In genomic region chr2:173702096-173702866, GRCm38 (mm10) we compare ENCODE assay signal across 10 mouse cellular contexts. TPM values are rescaled to one million over a fixed set of nuclear protein-coding genes. Genes with fewer than 3 reads are reported as not detected.
DNase-seq lines count a peak whose midpoint lies in the region; ATAC-seq lines count a peak whose summit lies in the region.
"Had no signal": no experiment of that assay in that cellular context is flagged by ENCODE, and none has a peak within 500 bp of the region (broad histone marks: within the 10 kb centered on the region; RNA-seq: fewer than 3 reads in every experiment).

No protein-coding gene starts in this region.

- peak overlapping the region; percentile 23; the same call in 1 of the 2 replicates for H3K9ac ChIP-seq in hindbrain, embryonic 12.5 days
- H3K9ac ChIP-seq in hindbrain, embryonic 11.5 days (ENCODE audit: low read depth, low read length): no peak overlapping the region
- H3K9ac ChIP-seq in embryonic facial prominence, embryonic 15.5 days: no peak overlapping the region
- no peak overlapping the region for H3K9ac ChIP-seq in limb, embryonic 15.5 days

- H3K9me3 ChIP-seq in hindbrain, embryonic 12.5 days (replicated peaks): no peaks in the 10 kb centered on the region
- no peaks in the 10 kb centered on the region for H3K9me3 ChIP-seq in hindbrain, embryonic 11.5 days (ENCODE audit: control insufficient read depth, low read length)
- H3K9me3 ChIP-seq in embryonic facial prominence, embryonic 15.5 days (replicated peaks): no peaks in the 10 kb centered on the region
- no peaks in the 10 kb centered on the region for H3K9me3 ChIP-seq in limb, embryonic 15.5 days
- H3K9me3 ChIP-seq: megakaryocyte, embryonic 14.5 days had no signal

- peaks cover 6% of the 10 kb centered on the region; the same call in 1 of the 2 replicates for H3K4me1 ChIP-seq in hindbrain, embryonic 12.5 days
- H3K4me1 ChIP-seq in hindbrain, embryonic 11.5 days (replicated peaks; ENCODE audit: control insufficient read depth, insufficient read depth, low read length): no peaks in the 10 kb centered on the region
- H3K4me1 ChIP-seq in embryonic facial prominence, embryonic 15.5 days: peaks cover 2% of the 10 kb centered on the region; the same call in 1 of the 2 replicates
- peaks cover 21% of the 10 kb centered on the region for H3K4me1 ChIP-seq in limb, embryonic 15.5 days

- peaks cover 60% of the 10 kb centered on the region for H3K36me3 ChIP-seq in hindbrain, embryonic 12.5 days
- no peaks in the 10 kb centered on the region; the same call in 1 of the 2 replicates for H3K36me3 ChIP-seq in hindbrain, embryonic 11.5 days (ENCODE audit: control insufficient read depth, insufficient read depth, low read length)
- H3K36me3 ChIP-seq in embryonic facial prominence, embryonic 15.5 days: peaks cover 62% of the 10 kb centered on the region
- H3K36me3 ChIP-seq in limb, embryonic 15.5 days: peaks cover 64% of the 10 kb centered on the region

- intact Hi-C loops in heart, postnatal 36 days (cut with DNase I): no loop called here

- H3K27ac ChIP-seq in hindbrain, embryonic 12.5 days: 0 out of 2 replicates have a peak overlapping the region, but pooled peaks have one; percentile 48
- no peak overlapping the region for H3K27ac ChIP-seq in hindbrain, embryonic 11.5 days (ENCODE audit: low read depth, low read length)
- peak overlapping the region; percentile 39; the same call in 1 of the 2 replicates for H3K27ac ChIP-seq in embryonic facial prominence, embryonic 15.5 days (replicated peaks)
- H3K27ac ChIP-seq in limb, embryonic 15.5 days: peak overlapping the region; percentile 61

- DNase-seq in hindbrain, embryonic 11.5 days (ENCODE audit: low spot score): no peak
- DNase-seq in heart, postnatal 36 days: peak; percentile 19 to 41
- DNase-seq in urinary bladder, postnatal 10 days (ENCODE audit: low spot score): no peak
- no peak for DNase-seq in B cell, adult 2 months
- no peak for DNase-seq in adipocyte (ENCODE audit: low spot score)

- no peaks in the 10 kb centered on the region for H3K27me3 ChIP-seq in hindbrain, embryonic 12.5 days
- H3K27me3 ChIP-seq in hindbrain, embryonic 11.5 days (ENCODE audit: control insufficient read depth, insufficient read depth, low read length): no peaks in the 10 kb centered on the region
- H3K27me3 ChIP-seq in embryonic facial prominence, embryonic 15.5 days: no peaks in the 10 kb centered on the region
- no peaks in the 10 kb centered on the region for H3K27me3 ChIP-seq in limb, embryonic 15.5 days
- H3K27me3 ChIP-seq: megakaryocyte, embryonic 14.5 days; Patski had no signal

- no peak overlapping the region for H3K4me2 ChIP-seq in hindbrain, embryonic 12.5 days (replicated peaks)
- H3K4me2 ChIP-seq in hindbrain, embryonic 11.5 days (replicated peaks; ENCODE audit: low read depth, low read length): no peak overlapping the region
- no peak overlapping the region for H3K4me2 ChIP-seq in embryonic facial prominence, embryonic 15.5 days (replicated peaks)
- no peak overlapping the region for H3K4me2 ChIP-seq in limb, embryonic 15.5 days

- no peak overlapping the region for H3K4me3 ChIP-seq in hindbrain, embryonic 12.5 days
- H3K4me3 ChIP-seq in hindbrain, embryonic 11.5 days (ENCODE audit: low read depth, low read length): no peak overlapping the region
- no peak overlapping the region for H3K4me3 ChIP-seq in embryonic facial prominence, embryonic 15.5 days (replicated peaks)
- no peak overlapping the region for H3K4me3 ChIP-seq in limb, embryonic 15.5 days

- 77% methylated on average over 16 of the region's 16 CpGs for WGBS in hindbrain, embryonic 12.5 days
- WGBS in hindbrain, embryonic 11.5 days: 80% methylated on average over 16 of the region's 16 CpGs
- 58% methylated on average over 16 of the region's 16 CpGs for WGBS in embryonic facial prominence, embryonic 15.5 days
- 26% methylated on average over 16 of the region's 16 CpGs for WGBS in limb, embryonic 15.5 days

- ATAC-seq in hindbrain, embryonic 12.5 days (ENCODE audit: low FRiP score): no peak
- ATAC-seq in hindbrain, embryonic 11.5 days (ENCODE audit: low FRiP score): no peak
- ATAC-seq in embryonic facial prominence, embryonic 15.5 days (ENCODE audit: insufficient number of reproducible peaks, low FRiP score, low TSS enrichment, low read depth): no peak
- ATAC-seq in limb, embryonic 15.5 days (ENCODE audit: insufficient number of reproducible peaks, low FRiP score, low TSS enrichment, low read depth): no peak
- ATAC-seq: Patski had no signal

RNA-seq across cellular contexts. Expression of gene 1700010B08Rik, which starts 16.9 kb away (rescaled TPM):
- not detected in 2 replicates for polyA plus RNA-seq in hindbrain, embryonic 12.5 days (2016; fragmentation: Nextera tagmentation; extraction: Ambion mirVana)
- polyA plus RNA-seq in hindbrain, embryonic 11.5 days (2014; fragmentation: Nextera tagmentation; extraction: Ambion mirVana): not detected in 2 replicates
- polyA plus RNA-seq in embryonic facial prominence, embryonic 15.5 days (2015; fragmentation: Nextera tagmentation; extraction: Ambion mirVana): not detected in 2 replicates
- total RNA-seq in heart, postnatal 36 days (2021): not detected
- polyA plus RNA-seq in limb, embryonic 15.5 days (2015; fragmentation: Nextera tagmentation; extraction: Ambion mirVana): not detected in 2 replicates
- polyA plus RNA-seq: Patski had no signal

RNA-seq across cellular contexts. Expression of gene Vapb, which starts 35.0 kb away (rescaled TPM):
- polyA plus RNA-seq in hindbrain, embryonic 12.5 days (2016; fragmentation: Nextera tagmentation; extraction: Ambion mirVana): 10.7 and 14.2 TPM in 2 replicates
- 16.1 and 18.1 TPM in 2 replicates for polyA plus RNA-seq in hindbrain, embryonic 11.5 days (2014; fragmentation: Nextera tagmentation; extraction: Ambion mirVana)
- 15.5 and 16.5 TPM in 2 replicates for polyA plus RNA-seq in embryonic facial prominence, embryonic 15.5 days (2015; fragmentation: Nextera tagmentation; extraction: Ambion mirVana)
- total RNA-seq in heart, postnatal 36 days (2021): 100 to 1,000 TPM; 122 to 127 TPM
- 10.3 and 15.7 TPM in 2 replicates for polyA plus RNA-seq in limb, embryonic 15.5 days (2015; fragmentation: Nextera tagmentation; extraction: Ambion mirVana)

RNA-seq across cellular contexts. Expression of gene Rab22a, which starts 42.7 kb away (rescaled TPM):
- polyA plus RNA-seq in hindbrain, embryonic 12.5 days (2016; fragmentation: Nextera tagmentation; extraction: Ambion mirVana): 51.1 and 51.4 TPM in 2 replicates
- 42.3 and 44.6 TPM in 2 replicates for polyA plus RNA-seq in hindbrain, embryonic 11.5 days (2014; fragmentation: Nextera tagmentation; extraction: Ambion mirVana)
- polyA plus RNA-seq in embryonic facial prominence, embryonic 15.5 days (2015; fragmentation: Nextera tagmentation; extraction: Ambion mirVana): 40.9 and 41.4 TPM in 2 replicates
- 10 to 100 TPM; 32.7 to 34.4 TPM for total RNA-seq in heart, postnatal 36 days (2021)
- 43.0 and 45.5 TPM in 2 replicates for polyA plus RNA-seq in limb, embryonic 15.5 days (2015; fragmentation: Nextera tagmentation; extraction: Ambion mirVana)

Comparison
In these comparisons a context has a peak if more than half of its experiments do, and no peak if none do; other contexts are left out.
1. DNase-seq: peak in heart, postnatal 36 days (2 of 2); none in hindbrain, embryonic 11.5 days (single experiment), urinary bladder, postnatal 10 days (single experiment), B cell, adult 2 months (0 of 2) and adipocyte (single experiment).